Mouse (Mus musculus) erythroblast, embryonic 14.5 days (primary cell): ENCODE results near the gene Wnt3.

ENCODE experiments used
- GATA1 ChIP-seq: IDR thresholded peaks from 2 replicates; pipeline ENCODE4 v1.6.1; 2012; ENCODE audit warnings: low read length, inconsistent platforms, mixed read lengths
- TAL1 ChIP-seq: IDR thresholded peaks from 3 replicates; pipeline ENCODE4 v1.6.1; 2012; ENCODE audit warnings: low read length, inconsistent platforms, mixed read lengths

GRCm38 (mm10) chr11:103853284-103853920 is 79.5 kb downstream of the Wnt3 start:
- TF ChIP-seq TAL1 (no peak), GATA1 (no peak)
